Mouse (Mus musculus): ENCODE results near the gene Methig1. TPM values are rescaled to one million over a fixed set of nuclear protein-coding genes. Genes with fewer than 3 reads are reported as not detected.
A peak's percentile ranks its signal among the peaks of the same experiment; 100 is the strongest.
"Not testable (repeated sequence)": the region's sequence is repeated elsewhere in the genome, so short reads cannot be mapped to it uniquely, and the experiment has no call there.

The Methig1 gene
- total RNA-seq (2021): under 1 TPM; 0.36 to 0.56 TPM
- long read RNA-seq, experiment 1: 0 reads
- long read RNA-seq, experiment 2: 0 reads

GRCm38 (mm10) chr15:100352711-100353250 is at the start of gene Methig1, which contains the start of gene Mettl7a2:
Gene Methig1, plus strand, starts transcription at chr15:100353149.
Gene Mettl7a2, plus strand, starts transcription at chr15:100353200.
- no peak for DNase-seq

DNA sequence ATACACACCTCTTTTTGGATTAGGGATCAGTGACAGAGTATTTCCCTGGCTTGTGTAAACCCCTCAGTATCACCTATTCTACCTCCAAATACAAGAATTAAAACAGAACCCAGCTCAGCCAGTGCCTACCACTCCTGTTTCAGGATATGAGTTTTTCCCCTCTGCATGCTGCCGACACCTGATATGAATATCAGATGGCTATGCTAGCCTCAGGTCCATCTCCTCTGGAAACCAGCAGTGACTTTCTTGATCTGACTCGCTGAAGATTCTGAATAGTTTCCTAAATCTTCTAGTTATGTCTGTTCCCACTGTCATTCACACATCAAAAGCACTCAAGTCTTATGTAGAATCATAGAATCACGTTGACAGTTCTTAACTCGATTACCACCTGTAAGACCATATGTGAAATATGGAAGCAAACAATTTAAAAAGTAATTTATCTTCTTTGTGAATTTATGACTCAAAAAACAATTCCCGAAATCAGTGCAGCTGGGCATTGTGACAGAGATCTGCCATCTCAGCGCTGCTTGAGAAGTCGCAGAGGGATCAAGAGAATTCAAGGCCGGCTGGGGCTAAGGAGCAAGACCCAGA is 49.4 kb upstream of the Methig1 start:
- peak in 1 of 2 experiments; percentile 8 for DNase-seq

- DNase-seq: peak; percentile 90 to 93
Measured at GRCm38 (mm10) chr15:100304019-100304991, 48.6 kb upstream of the Methig1 start, which contains the start of gene Mettl7a1. Gene Mettl7a1, plus strand, starts transcription at chr15:100304140.

DNA sequence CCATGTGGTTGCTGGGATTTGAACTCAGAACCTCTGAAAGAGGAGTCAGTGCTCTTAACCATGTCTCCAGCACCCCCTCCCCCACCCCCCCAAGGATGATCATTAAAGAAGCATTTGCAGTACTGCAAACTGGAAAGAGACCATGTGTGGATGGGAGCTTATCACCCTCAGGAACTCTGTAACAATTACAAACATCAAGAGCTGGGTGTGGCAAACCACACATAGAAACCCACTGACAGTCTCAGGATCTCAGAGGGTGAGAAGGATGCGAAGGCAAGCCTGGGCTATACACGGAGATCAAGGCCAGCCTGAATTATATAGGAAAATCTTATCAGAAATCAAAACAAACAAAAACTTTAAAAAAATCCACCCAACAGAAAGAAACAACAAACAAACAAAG is 46.7 kb upstream of the Methig1 start:
- no peak for DNase-seq

DNA sequence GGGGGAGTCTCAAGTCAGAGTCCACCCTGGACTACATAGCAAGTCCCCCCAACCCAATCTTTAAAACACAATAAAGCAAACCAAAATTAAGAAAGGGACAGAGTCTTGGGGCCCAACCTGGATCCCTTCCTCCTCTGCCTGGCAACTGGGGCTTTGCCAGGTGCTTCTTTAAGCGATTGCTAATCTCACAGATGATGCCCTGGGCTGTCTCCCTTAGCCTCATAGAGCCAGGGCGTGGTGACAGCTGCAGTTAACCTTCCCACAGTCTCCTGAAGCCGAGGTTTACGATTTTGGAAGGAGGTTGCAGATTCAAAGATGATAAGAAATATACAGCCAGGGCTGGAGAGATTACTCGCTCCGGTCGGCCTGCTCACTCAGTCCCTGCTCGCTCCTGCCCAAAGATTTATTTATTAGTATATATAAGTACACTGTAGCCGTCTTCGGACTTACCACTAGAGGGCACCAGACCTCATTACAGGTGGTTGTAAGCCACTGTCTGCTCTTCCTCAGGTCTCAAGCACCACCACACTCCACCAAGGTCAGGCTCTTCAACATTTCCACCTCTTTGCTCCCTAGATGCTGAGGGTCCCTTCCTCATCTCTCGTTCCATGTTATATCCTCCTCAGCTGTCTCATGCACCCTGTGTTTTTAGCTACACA is 45.4 kb upstream of the Methig1 start:
- peak; percentile 22 to 35 for DNase-seq

DNA sequence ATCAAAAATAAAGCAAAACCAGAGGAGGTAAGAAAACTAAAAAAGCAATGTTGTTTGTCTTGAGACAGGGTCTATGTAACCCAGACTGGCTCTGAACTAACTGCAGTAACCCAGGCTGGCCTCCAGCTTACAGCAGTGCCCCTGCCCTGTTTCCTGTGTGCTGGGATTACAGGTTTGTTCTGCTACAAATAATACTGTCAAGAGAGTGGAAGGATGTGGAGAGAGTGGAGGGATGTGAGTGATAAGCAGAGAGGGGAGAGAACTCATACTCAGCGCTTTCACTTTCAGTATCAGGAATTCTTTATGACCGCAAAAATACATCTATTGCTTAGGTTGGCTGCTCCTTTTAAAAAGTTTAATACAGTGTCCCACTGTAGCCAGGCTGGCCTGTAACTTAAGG is 40.6 kb upstream of the Methig1 start:
- DNase-seq: no peak

DNA sequence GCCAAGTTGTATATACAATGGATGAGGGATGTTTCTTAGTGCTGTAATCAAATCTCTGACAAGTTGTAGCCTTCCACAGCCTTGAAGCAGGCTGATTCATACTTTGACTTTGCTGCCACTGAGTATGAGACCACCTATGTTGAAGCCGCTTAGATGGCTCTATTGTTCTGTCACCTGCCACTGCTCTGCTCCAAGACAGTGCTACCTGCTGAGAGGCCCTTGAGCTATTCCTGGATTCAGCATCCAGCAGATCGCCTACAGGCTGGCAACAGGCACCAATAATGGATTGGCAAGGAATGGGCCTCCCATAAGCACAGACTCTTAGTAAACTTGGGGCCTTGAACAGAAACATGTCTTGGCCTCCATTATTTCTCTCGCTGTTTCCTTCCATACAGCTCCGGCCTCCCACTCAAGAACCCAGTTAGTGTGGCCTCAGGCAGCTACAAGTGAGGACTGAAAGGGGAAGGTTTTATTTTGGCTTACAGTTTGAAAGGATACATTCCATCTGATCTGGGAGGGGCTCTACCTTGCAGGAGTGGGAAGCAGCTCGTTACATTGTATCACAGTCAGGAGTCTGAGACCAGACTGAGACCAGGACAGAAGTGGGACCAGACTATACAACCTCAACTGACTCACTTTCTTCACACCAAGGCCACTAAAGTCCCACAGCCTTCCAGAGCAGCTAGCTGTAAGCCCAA is 38.4 kb upstream of the Methig1 start:
- DNase-seq: no peak

GRCm38 (mm10) chr15:100318014-100318671 is 34.8 kb upstream of the Methig1 start:
- not testable (repeated sequence) for DNase-seq

DNA sequence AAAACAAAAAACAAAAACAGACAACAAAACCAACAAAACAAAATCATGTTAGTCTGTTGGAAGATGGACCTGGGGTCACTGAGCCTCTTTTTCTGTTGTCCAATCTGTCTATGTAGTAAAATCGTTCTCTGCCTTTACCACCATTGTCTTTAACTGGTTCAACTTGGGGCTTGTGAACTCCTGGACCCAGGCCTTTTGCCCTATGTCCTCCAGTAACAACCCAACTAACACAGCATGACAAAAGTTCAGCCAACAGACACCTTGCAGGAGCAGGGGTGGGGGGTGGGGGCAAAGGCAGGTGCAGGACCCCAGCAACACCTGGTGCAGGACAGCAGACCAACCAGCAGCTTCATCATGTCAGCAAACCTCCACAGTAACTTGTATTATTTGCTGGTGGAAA is 33.1 kb upstream of the Methig1 start:
- DNase-seq: no peak

DNA sequence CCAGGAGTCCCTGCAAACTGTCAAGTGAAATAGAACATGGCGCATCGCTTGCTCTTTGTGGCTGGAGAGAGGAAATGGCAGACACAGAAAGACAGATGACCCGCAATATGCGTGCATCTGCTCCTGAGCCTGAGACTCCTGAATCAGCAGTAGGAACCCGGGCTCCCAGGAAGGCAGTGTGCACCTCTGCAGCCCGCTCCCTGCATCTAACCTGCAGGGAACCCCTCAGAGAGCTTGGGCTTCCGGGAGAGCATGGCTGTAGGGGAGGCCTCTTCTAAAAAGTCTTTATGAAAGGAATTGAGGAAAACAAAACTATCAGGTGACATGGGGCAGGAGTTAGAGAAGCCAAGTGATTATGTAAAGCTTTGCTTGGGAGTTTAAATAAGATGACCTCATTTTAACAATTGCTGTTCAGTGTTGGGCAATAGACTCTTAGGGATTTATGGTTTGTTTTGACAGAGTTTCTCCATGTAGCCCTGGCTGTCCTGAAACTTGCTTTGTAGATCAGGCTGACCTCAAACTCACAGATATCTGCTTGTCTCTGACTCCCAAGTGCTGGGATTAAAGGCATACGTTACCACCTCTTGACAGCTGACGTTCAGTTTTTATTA is 32.5 kb upstream of the Methig1 start:
- no peak for DNase-seq

GRCm38 (mm10) chr15:100321134-100321533 is 31.8 kb upstream of the Methig1 start:
- DNase-seq: peak; percentile 50 to 61

GRCm38 (mm10) chr15:100324021-100324591 is 28.8 kb upstream of the Methig1 start:
- DNase-seq: no peak

DNA sequence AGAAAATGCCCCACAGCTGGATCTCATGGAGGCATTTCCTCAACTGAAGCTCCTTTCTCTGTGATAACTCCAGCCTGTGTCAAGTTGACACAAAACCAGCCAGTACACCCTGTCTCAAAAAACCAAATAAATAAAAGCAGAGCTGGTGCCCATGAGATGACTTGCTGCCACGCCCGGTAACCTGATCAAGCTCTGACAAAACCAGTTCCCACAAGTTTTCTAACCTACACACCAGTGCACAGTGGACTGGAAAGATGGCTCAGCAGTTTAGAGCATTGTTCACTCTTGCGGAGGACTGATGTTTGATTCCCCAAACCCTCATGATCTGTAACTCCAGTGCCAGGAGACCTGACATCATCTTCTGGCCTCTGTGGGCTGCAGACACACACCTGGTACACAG is 27.7 kb upstream of the Methig1 start:
- no peak for DNase-seq

DNA sequence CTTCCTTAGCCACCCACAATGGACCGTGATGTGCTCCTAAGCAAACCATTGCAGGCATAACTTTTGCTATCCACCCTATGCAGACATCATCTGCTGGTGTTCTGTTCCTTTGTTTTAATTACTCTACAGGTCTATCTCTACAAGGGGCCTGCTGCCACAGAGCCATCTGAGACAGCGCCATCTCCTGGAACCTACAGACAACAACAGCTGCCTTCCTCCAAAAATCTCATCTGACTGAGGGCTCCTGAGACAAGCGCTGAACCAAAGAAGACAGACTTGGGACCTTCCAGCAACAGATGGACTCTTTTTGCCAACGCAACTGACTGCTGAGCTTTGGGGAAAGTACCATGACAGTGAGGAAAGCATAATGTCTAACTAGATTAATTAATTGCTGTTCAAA is 24.9 kb upstream of the Methig1 start:
- not testable (repeated sequence) for DNase-seq

DNA sequence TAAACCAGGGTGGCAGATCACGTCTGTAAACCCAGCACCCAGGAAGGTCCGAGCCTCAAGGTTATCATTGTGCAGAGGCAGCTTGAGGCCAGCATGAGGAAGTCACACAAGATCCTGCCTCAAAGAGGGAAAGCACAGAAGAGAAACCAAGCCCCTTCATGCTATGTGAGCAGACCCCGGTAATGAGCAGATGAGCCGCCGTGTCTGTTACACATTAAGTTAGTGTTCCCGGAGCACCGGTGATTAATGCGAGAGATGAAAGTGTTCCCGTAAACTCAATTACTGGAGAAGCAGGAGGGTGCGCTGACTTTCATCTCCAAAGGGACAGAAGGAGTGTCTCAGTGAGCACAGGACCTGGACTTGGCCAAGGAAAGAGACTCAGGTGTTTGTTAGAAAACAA is 23.6 kb upstream of the Methig1 start:
- not testable (repeated sequence) for DNase-seq

DNA sequence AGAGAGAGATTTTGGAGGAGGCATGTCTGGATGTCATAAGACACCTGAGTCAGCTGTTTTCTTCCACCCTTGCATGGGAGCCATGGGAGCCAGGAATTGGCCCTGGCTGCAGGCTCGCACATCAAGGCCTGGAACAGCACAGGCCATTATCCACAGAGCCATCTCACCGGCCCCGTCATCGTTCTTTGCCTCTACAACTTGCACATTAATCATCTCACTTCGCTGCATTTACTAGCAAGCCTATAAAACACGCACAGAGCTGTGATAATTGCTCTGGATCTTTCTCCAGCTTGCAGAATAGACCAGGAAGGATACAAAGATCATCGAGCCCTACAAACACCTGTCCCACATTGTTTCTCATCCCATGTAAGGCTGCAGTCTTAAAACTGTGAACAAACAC is 22.2 kb upstream of the Methig1 start:
- no peak for DNase-seq

DNA sequence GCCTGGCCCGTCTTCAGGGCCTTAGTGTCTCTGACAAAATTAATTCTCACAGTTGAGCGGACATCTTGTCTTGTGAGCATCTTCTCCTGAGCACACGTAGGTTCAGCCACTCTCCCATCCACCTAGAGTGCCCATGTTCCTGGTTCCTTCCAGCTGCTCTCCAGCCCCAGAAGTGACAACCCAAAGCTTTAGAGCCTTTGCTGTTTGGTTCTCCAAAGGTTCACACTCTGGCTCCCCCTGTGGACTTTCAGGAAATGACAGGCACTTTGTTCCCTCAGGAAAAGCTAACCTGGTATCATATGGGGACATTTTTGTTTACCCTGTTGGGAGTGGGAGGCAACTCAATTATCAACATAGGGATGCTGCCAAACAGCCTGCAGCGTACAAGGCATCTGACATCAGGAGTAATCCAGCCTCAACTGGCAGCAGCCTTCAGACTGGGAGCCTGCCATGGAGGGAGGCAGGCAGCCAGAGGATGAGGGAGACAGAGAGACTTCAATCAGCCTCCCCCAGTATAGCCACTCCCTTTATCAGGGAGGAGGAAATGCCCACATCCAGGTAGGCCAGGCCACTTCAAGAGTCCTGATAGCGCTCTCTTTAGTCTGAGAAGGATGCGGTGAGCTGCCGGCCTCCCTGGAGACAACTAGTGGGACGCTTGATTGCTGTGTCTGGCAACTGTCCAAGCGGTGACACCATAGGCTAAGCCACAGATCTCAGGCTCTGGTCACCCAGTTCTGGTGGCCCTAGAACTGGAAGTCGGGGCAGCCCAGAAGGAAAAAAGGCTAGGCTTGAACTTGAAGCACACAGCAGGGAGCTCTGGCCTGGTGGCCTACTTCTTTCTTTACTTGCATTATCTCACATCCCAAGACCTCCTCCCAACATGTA is 20.6 kb upstream of the Methig1 start:
- DNase-seq: not testable (repeated sequence)

DNA sequence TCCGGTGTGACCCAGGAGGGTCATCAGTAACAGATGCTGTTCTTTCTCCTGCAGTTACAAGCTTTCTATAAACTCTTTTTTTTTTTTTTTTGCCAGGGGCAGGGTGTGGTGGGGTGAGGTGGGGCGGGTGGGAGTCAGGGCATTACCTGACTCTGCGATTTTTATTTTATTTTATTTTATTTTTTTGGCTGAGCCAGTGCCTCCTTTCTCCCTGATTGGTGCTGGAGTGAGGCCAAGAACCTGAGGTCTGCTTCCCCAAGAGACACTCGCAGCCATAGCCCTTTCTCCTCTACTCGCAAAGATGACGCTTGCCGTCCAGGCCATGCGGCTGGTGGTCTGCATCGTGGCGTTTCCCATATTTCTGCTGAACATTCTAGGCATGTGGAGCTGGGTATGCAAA is 18.3 kb upstream of the Methig1 start, which contains the start of gene Mettl7a3:
Gene Mettl7a3 (plus strand): TSS at position 301 of the 400 bp plus-strand sequence.
- no peak for DNase-seq

- DNase-seq: not testable (repeated sequence)
Measured at GRCm38 (mm10) chr15:100337328-100337727, 15.6 kb upstream of the Methig1 start.

All from adrenal gland, postnatal 36 days (tissue).